In the genomic region with DNA sequence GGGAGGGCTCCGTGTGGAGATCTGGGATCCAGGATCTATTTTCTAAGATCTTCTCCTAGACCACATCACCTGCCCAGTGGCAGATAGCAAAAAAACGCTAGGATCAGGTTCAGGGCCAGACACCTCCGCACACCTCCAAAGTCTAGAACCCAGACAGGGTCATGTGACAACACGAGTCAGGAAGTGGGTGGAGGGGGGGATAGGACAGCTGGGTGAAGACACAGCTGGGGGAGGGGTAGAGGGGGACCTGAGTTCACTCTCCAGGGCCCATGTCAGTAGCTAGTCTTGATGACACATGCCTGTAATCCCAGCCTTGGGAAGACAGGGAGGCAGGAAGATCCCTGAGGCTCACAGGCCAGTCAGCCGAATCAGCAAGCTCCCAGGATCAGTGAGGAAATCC, we compare ENCODE assay signal across 11 mouse cellular contexts. TPM values are rescaled to one million over a fixed set of nuclear protein-coding genes. Genes with fewer than 3 reads are reported as not detected.
"Had no signal": no experiment of that assay in that cellular context is flagged by ENCODE, and none has a peak within 500 bp of the region (broad histone marks: within the 10 kb centered on the region; RNA-seq: fewer than 3 reads in every experiment).

No protein-coding gene starts in this region.

- DNase-seq: kidney, adult 11 months; kidney, adult 8-10 months; kidney, postnatal 10 days; kidney, postnatal 36 days; left cerebral cortex, postnatal 4 days; liver, postnatal 0 days; lung, embryonic 14.5 days; retina, postnatal 1 day; right cerebral cortex, postnatal 25 days; spleen, adult 18-20 months had no signal

RNA-seq across cellular contexts. Expression of a gene that starts 58.7 kb away (rescaled TPM):
- total RNA-seq: megakaryocyte, adult 5-6 weeks had no signal
